Mouse (Mus musculus) limb, embryonic 14.5 days (tissue): ENCODE results near the gene Qser1. TPM values are rescaled to one million over a fixed set of nuclear protein-coding genes. Genes with fewer than 3 reads are reported as not detected.

Experiments used
- ATAC-seq: fragments of 200-750 bp; cut with Nextera tagmentation; 2 replicates; pipeline ENCODE4 v1.8.0; 2017; ENCODE audit warnings: low read depth, moderate number of reproducible peaks, moderate TSS enrichment; ENCODE audit not compliant: low FRiP score
- DNase-seq: peaks from one replicate; pipeline ENCODE4 v3.0.0-alpha.2; 2015; ENCODE audit warnings: low spot score
- H3K27ac ChIP-seq: fragments of 300-500 bp; sonication (generic); replicated peaks from 2 replicates; pipeline ENCODE4 v1.5.1; 2014; ENCODE audit warnings: low read depth, mild to moderate bottlenecking, low read length, moderate library complexity, mixed read lengths
- H3K27me3 ChIP-seq: fragments of 300-500 bp; sonication (generic); 2 replicates; pipeline ENCODE4 v1.6.1; 2014; ENCODE audit warnings: low read length, mixed read lengths; ENCODE audit not compliant: control insufficient read depth, insufficient read depth
- H3K36me3 ChIP-seq: fragments of 300-500 bp; sonication (generic); 2 replicates; pipeline ENCODE4 v1.6.1; 2014; ENCODE audit warnings: mild to moderate bottlenecking, low read length, moderate library complexity, mixed read lengths; ENCODE audit not compliant: control insufficient read depth, insufficient read depth
- H3K4me1 ChIP-seq: fragments of 300-500 bp; sonication (generic); 2 replicates; pipeline ENCODE4 v1.6.1; 2014; ENCODE audit warnings: antibody characterized with exemption, low read length, mixed read lengths; ENCODE audit not compliant: control insufficient read depth, insufficient read depth
- H3K4me2 ChIP-seq: fragments of 300-500 bp; sonication (generic); replicated peaks from 2 replicates; pipeline ENCODE4 v1.6.1; 2014; ENCODE audit warnings: low read depth, mild to moderate bottlenecking, low read length, moderate library complexity; ENCODE audit not compliant: severe bottlenecking
- H3K4me3 ChIP-seq: fragments of 300-500 bp; sonication (generic); replicated peaks from 2 replicates; pipeline ENCODE4 v1.5.1; 2014; ENCODE audit warnings: low read length
- H3K9ac ChIP-seq: fragments of 300-500 bp; sonication (generic); 2 replicates; pipeline ENCODE4 v1.6.1; 2014; ENCODE audit warnings: mild to moderate bottlenecking, low read depth, low read length, moderate library complexity; ENCODE audit not compliant: severe bottlenecking
- H3K9me3 ChIP-seq: fragments of 300-500 bp; sonication (generic); 2 replicates; pipeline ENCODE4 v1.6.1; 2016; ENCODE audit warnings: low read length; ENCODE audit not compliant: control insufficient read depth
- POLR2A ChIP-seq: fragments of 200-500 bp; IDR thresholded peaks from 2 replicates; pipeline ENCODE4 v1.8.0; 2012; ENCODE audit warnings: inconsistent platforms, mild to moderate bottlenecking, moderate library complexity, borderline replicate concordance; ENCODE audit not compliant: insufficient read depth, insufficient read length; ENCODE audit errors: extremely low read depth
- WGBS: fragments of 180-500 bp; shearing (Covaris S2); extraction: QIAGEN DNeasy Blood & Tissue Kit; methylation state at CpG from one replicate; pipeline ENCODE4 v1.1.7; 2014; 5-methylcytosine and 5-hydroxymethylcytosine counted together
- polyA plus RNA-seq, 2 experiments: library from polyadenylated mRNA; depleted of rRNA in 1 of 2; stranded (reverse) in 1 of 2; unstranded in 1 of 2; fragments of >200 nt; fragmentation: Nextera tagmentation in 1 of 2; extraction: Ambion mirVana in 1 of 2; gene quantifications; 2 replicates each; pipeline versions ENCODE4 v1.2.1 to v1.2.3; 2012 to 2014

Gene Qser1
- polyA plus RNA-seq, 2 experiments: 16.8 to 19.1 TPM

GRCm38 (mm10) chr2:104717231-104717735 is 99.3 kb downstream of the Qser1 start:
- ATAC-seq: no peak
- Histone ChIP-seq H3K4me3 (no peak overlapping the region), H3K27me3 (no peaks in the 10 kb centered on the region), H3K4me1 (peaks cover 5% of the 10 kb centered on the region), H3K4me2 (no peak overlapping the region), H3K9ac (no peak overlapping the region), H3K9me3 (no peaks in the 10 kb centered on the region), H3K27ac (no peak overlapping the region), H3K36me3 (no peaks in the 10 kb centered on the region)
- no peak for DNase-seq
- TF ChIP-seq POLR2A: no peak
- WGBS: 84% methylated on average over 2 of the region's 2 CpGs

GRCm38 (mm10) chr2:104716279-104716678 is 100.3 kb downstream of the Qser1 start, which contains the start of gene Pin1rt1:
Pin1rt1 (minus strand) TSS chr2:104716379.
- Histone ChIP-seq H3K4me3 (no peak within 1 kb of the TSS), H3K4me1 (peaks cover 5% of the 10 kb centered on the region), H3K27me3 (no peaks in the 10 kb centered on the region), H3K4me2 (no peak within 1 kb of the TSS), H3K9ac (no peak within 1 kb of the TSS), H3K36me3 (no peaks in the 10 kb centered on the region), H3K27ac (no peak within 1 kb of the TSS), H3K9me3 (no peaks in the 10 kb centered on the region)
- WGBS: 87% methylated on average over 4 of the region's 4 CpGs
- ATAC-seq: no peak
- no peak for DNase-seq
- TF ChIP-seq POLR2A: no peak

GRCm38 (mm10) chr2:104714254-104714691 is 102.3 kb downstream of the Qser1 start:
- Histone ChIP-seq H3K27ac (no peak overlapping the region), H3K9ac (peak overlapping the region; percentile 12; the same call in 1 of the 2 replicates), H3K36me3 (no peaks in the 10 kb centered on the region), H3K4me3 (no peak overlapping the region), H3K27me3 (no peaks in the 10 kb centered on the region), H3K4me1 (peaks cover 13% of the 10 kb centered on the region), H3K4me2 (no peak overlapping the region), H3K9me3 (no peaks in the 10 kb centered on the region)
- TF ChIP-seq POLR2A: no peak
- WGBS: 34% methylated on average over 15 of the region's 15 CpGs
- DNase-seq: no peak
- ATAC-seq: no peak

GRCm38 (mm10) chr2:104712486-104712809 is 104.1 kb downstream of the Qser1 start:
- H3K9me3 ChIP-seq: no peaks in the 10 kb centered on the region
- DNase-seq (no peak), ATAC-seq (peak; percentile 39; the same call in 1 of the 2 replicates)
- H3K27ac ChIP-seq: peak overlapping the region; percentile 91
- 5% methylated on average over 7 of the region's 7 CpGs for WGBS
- peaks cover 13% of the 10 kb centered on the region for H3K4me1 ChIP-seq
- peak overlapping the region; percentile 64 for H3K4me2 ChIP-seq
- TF ChIP-seq POLR2A: no peak
- peak overlapping the region; percentile 86 for H3K9ac ChIP-seq
- no peaks in the 10 kb centered on the region for H3K27me3 ChIP-seq
- H3K36me3 ChIP-seq: 0 out of 2 replicates have a peak, but pooled peaks cover 7% of the 10 kb centered on the region
- H3K4me3 ChIP-seq: peak overlapping the region; percentile 76

- ATAC-seq: peak; percentile 90
- peak within 1 kb of the TSS; percentile 91 for H3K27ac ChIP-seq
- H3K27me3 ChIP-seq: no peaks in the 10 kb centered on the region
- TF ChIP-seq POLR2A: 0 out of 2 replicates have a peak, but pooled peaks have one; percentile 22
- H3K9ac ChIP-seq: peak within 1 kb of the TSS; percentile 86
- no peaks in the 10 kb centered on the region for H3K9me3 ChIP-seq
- peak within 1 kb of the TSS; percentile 76 for H3K4me3 ChIP-seq
- under 1% methylated on average over 66 of the region's 99 CpGs for WGBS
- 0 out of 2 replicates have a peak, but pooled peaks cover 7% of the 10 kb centered on the region for H3K36me3 ChIP-seq
- H3K4me2 ChIP-seq: peak within 1 kb of the TSS; percentile 64
- DNase-seq: peak; percentile 68
- H3K4me1 ChIP-seq: peaks cover 13% of the 10 kb centered on the region
Measured at GRCm38 (mm10) chr2:104711585-104712485, 104.7 kb downstream of the Qser1 start, which contains the start of gene Tcp11l1. Tcp11l1 (minus strand) TSS chr2:104712169.
